Mouse (Mus musculus) thymus, adult 2 months (tissue): Measurements from ENCODE around the gene Rras. TPM values are rescaled to one million over a fixed set of nuclear protein-coding genes. Genes with fewer than 3 reads are reported as not detected.

Experiments
- DNase-seq: peaks from one replicate; pipeline ENCODE4 v3.0.0; 2021
- H3K27ac ChIP-seq: fragments of 200-500 bp; 2 replicates; pipeline ENCODE4 v1.5.1; 2012; ENCODE audit warnings: low read length, control low read depth; ENCODE audit not compliant: control insufficient read depth, insufficient read depth
- H3K27me3 ChIP-seq: fragments of 200-500 bp; 2 replicates; pipeline ENCODE4 v1.6.1; 2012; ENCODE audit warnings: mild to moderate bottlenecking, low read length, moderate library complexity, mixed read lengths; ENCODE audit not compliant: control insufficient read depth, insufficient read depth
- H3K36me3 ChIP-seq: fragments of 200-500 bp; 2 replicates; pipeline ENCODE4 v1.6.1; 2012; ENCODE audit warnings: mild to moderate bottlenecking, low read length, moderate library complexity; ENCODE audit not compliant: control insufficient read depth, insufficient read depth
- H3K4me1 ChIP-seq: fragments of 200-500 bp; replicated peaks from 2 replicates; pipeline ENCODE4 v1.6.1; 2012; ENCODE audit warnings: low read length; ENCODE audit not compliant: control insufficient read depth, insufficient read depth
- H3K4me3 ChIP-seq: fragments of 200-500 bp; 2 replicates; pipeline ENCODE4 v1.5.1; 2012; ENCODE audit warnings: mild to moderate bottlenecking, low read length, control low read depth, moderate library complexity; ENCODE audit not compliant: control insufficient read depth, insufficient read depth
- CTCF ChIP-seq: fragments of 200-500 bp; IDR thresholded peaks from 2 replicates; pipeline ENCODE4 v1.5.1; 2012; ENCODE audit warnings: mild to moderate bottlenecking, control low read depth, low read length, moderate library complexity, borderline replicate concordance; ENCODE audit not compliant: control insufficient read depth, poor library complexity, insufficient read depth; ENCODE audit errors: extremely low read depth
- POLR2A ChIP-seq: fragments of 200-500 bp; IDR thresholded peaks from 2 replicates; pipeline ENCODE4 v1.6.1; 2012; ENCODE audit warnings: mild to moderate bottlenecking, low read length, control low read depth, moderate library complexity; ENCODE audit not compliant: control insufficient read depth, poor library complexity, insufficient read depth; ENCODE audit errors: extremely low read depth
- WGBS: fragments of 180-500 bp; shearing (Covaris S2); methylation state at CpG from one replicate; pipeline ENCODE4 v1.1.7; 2018; 5-methylcytosine and 5-hydroxymethylcytosine counted together
- polyA plus RNA-seq: library from polyadenylated mRNA; depleted of rRNA; stranded (reverse); fragments of >200 nt; gene quantifications from 2 replicates; pipeline ENCODE4 v1.2.3, GENCODE M21; 2012

The Rras gene
- polyA plus RNA-seq, 1 experiment, result 62.3 TPM

DNA sequence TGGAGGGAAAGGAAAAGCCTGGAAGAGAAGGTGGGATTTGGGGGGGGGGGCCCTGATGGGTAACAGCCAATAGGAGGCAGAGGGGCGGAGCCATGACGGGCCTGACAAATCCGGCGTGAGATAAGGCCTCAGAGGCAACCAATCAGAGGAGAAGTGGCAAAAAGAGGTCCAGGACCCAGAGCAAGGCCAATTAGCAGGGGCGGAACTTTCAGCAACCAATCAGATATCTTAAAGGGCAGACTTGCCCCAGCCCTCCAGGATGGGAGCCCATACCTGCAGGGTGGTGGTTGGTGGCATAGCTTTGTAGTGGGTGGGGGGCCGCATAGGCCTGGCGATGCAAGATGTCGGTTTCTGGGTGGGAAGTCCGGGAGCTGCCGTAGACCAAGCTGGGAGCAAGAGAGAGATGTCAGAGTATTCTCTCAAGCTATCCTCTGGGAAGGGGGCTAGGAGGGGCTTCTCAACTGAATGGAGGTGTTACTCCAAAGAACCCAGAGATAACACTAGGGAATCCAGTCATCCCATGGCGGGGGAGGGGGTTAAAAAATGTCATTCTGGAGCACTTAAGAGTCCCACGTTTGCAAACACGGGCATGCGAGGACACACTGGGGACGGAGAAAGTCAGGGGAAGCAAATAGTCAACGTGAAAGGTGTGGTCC lies 33.3 kb downstream of the Rras start:
- DNase-seq, result peak; percentile 40
- Histone ChIP-seq H3K4me1 (peaks cover 26% of the 10 kb centered on the region), H3K27me3 (no peaks in the 10 kb centered on the region), H3K36me3 (peaks cover 32% of the 10 kb centered on the region), H3K4me3 (peak overlapping the region; percentile 57), H3K27ac (no peak overlapping the region)
- WGBS, result 78% methylated on average over 16 of the region's 16 CpGs
- TF ChIP-seq POLR2A, result no peak
- no peak for TF ChIP-seq CTCF

GRCm38 (mm10) chr7:45051601-45051974 lies 33.8 kb downstream of the Rras start:
- Histone ChIP-seq H3K27ac (no peak overlapping the region), H3K36me3 (peaks cover 27% of the 10 kb centered on the region), H3K4me3 (peak overlapping the region; percentile 57), H3K4me1 (peaks cover 26% of the 10 kb centered on the region), H3K27me3 (no peaks in the 10 kb centered on the region)
- no peak for DNase-seq
- TF ChIP-seq CTCF, result no peak
- no peak for TF ChIP-seq POLR2A
- 41% methylated on average over 13 of the region's 13 CpGs for WGBS

GRCm38 (mm10) chr7:45052181-45052861 lies 34.6 kb downstream of the Rras start:
- no peaks in the 10 kb centered on the region for H3K27me3 ChIP-seq
- TF ChIP-seq POLR2A (no peak), CTCF (no peak)
- peak overlapping the region; percentile 57 for H3K4me3 ChIP-seq
- DNase-seq, result peak; percentile 52
- H3K27ac ChIP-seq, result peak overlapping the region; percentile 52
- WGBS, result under 1% methylated on average over 38 of the region's 38 CpGs
- H3K36me3 ChIP-seq, result peaks cover 20% of the 10 kb centered on the region
- H3K4me1 ChIP-seq, result peaks cover 26% of the 10 kb centered on the region

DNA sequence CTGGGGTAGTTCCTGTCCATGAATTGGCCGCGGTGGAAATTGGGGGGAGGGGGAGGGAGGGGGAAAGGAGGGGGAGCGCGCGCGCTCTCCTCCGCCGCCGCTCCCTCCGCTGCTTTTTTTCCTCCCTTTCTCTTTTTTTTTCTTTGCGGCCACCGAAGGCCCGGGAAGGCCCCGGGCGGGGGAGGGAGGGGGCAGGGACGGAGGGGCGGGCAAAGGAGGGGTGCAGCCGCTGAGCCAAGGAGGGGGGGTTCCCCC lies 35.0 kb downstream of the Rras start, which contains the start of gene Prr12:
Gene Prr12, minus strand, starts transcription at position 20 of the 255 bp plus-strand sequence.
- 0 out of 2 replicates have a peak, but pooled peaks have one; percentile 1 for TF ChIP-seq POLR2A
- no peak for TF ChIP-seq CTCF
- H3K4me3 ChIP-seq, result peak within 1 kb of the TSS; percentile 57
- peaks cover 16% of the 10 kb centered on the region for H3K36me3 ChIP-seq
- peaks cover 26% of the 10 kb centered on the region for H3K4me1 ChIP-seq
- H3K27me3 ChIP-seq, result no peaks in the 10 kb centered on the region
- peak within 1 kb of the TSS; percentile 83 for H3K27ac ChIP-seq
- no peak for DNase-seq
- WGBS, result 0% methylated on average over 13 of the region's 18 CpGs

GRCm38 (mm10) chr7:45053117-45053930 lies 35.6 kb downstream of the Rras start:
- Histone ChIP-seq H3K4me3 (peak overlapping the region; percentile 57), H3K27ac (peak overlapping the region; percentile 83), H3K4me1 (peaks cover 26% of the 10 kb centered on the region), H3K27me3 (no peaks in the 10 kb centered on the region), H3K36me3 (peaks cover 11% of the 10 kb centered on the region)
- peak; percentile 78 for DNase-seq
- under 1% methylated on average over 44 of the region's 59 CpGs for WGBS
- no peak for TF ChIP-seq CTCF
- TF ChIP-seq POLR2A, result peak; percentile 47; the same call in 1 of the 2 replicates

GRCm38 (mm10) chr7:45053931-45054510 lies 36.3 kb downstream of the Rras start:
- DNase-seq, result peak; percentile 97
- under 1% methylated on average over 33 of the region's 33 CpGs for WGBS
- H3K4me1 ChIP-seq, result peaks cover 26% of the 10 kb centered on the region

More at GRCm38 (mm10) chr7:45053931-45054510, 36.3 kb downstream of the Rras start:
- Histone ChIP-seq H3K4me3 (peak overlapping the region; percentile 54), H3K27me3 (no peaks in the 10 kb centered on the region), H3K36me3 (peaks cover 7% of the 10 kb centered on the region), H3K27ac (peak overlapping the region; percentile 83)
- TF ChIP-seq CTCF (no peak; the same call in 1 of the 2 replicates), POLR2A (peak; percentile 82)
